Mouse (Mus musculus) cerebellum, postnatal 14 days (tissue): ENCODE results near the gene Sema4a.

Experiments
- DNase-seq, 2 experiments: peaks; one replicate each; pipeline ENCODE4 v3.0.0; 2021; ENCODE audit warnings: mixed read lengths in 2 of 2

The Sema4a gene

DNA sequence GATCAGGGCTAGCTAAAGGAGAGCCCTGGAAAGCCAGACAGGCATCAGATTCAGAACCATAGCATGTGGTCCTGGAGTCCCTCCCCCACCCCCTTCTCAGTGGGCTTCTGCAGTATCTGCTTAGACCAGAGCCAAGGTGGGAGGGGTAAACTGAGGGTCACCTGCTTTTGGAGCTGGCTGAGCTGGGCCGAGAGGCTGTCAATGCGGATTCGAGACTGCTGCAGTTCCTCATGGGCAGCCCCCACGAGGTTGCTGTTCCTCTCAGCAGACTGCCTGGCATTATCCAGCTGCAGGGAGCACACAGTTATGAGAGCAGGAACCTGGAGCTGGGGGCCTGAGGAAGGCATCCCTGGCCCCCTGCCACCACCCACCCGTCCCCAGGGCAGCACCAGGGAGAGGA lies 25.1 kb upstream of the Sema4a start:
- no peak for DNase-seq

DNA sequence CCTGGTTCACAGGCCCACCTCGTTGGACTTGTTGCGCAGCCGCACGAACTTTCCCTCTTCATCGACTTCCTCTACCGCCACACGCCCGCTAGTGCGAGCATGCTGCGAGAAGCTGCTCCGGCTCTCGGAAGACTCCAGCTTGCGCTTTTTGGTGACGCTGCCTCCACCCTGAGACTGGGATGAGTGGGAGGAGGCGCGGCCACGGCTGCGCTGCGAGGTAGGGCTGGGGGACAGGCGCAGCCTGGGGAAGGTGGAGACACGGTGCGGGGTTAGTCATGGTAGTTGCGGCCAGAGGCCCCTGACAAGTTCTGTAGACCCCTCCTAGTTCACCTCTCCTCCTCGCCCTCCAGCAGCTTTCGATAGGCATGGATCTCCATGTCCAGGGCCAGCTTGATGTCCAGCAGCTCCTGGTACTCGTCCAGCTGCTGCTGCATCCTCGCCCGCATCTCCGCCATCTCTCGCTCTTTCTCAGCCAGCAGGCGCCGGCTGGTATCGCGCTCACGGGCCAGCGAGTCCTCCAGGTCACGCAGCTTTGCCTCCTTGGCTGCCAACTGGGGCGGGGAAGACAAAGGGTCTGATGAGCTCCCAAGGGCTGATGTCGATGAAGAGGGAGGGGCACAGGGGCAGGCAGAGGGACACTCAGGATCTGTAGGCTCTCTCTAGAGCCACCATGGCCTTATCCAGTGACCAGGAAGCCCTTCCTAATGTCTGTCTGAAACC lies 23.8 kb upstream of the Sema4a start:
- DNase-seq = peak; percentile 58 to 72

DNA sequence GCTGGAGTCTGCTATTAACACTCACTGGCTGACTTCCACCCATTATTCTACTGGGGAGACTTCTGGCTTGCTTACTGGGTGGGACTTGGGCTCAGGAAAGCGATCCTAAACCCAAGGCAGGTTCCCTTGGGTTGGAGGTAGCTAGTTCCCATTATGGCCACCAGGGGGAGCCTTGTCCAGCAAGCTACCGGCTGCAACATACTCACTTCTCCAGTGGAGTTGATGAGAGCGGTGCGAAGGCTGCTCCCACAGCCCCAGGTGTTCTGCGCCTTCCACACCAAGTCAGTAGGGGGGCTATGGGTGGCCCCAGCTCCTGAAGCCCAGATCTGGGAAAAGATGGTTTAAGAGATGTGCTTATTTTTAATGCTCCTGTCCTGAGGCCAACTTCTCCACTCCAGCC lies 22.6 kb upstream of the Sema4a start:
- DNase-seq = peak; percentile 89 to 93

DNA sequence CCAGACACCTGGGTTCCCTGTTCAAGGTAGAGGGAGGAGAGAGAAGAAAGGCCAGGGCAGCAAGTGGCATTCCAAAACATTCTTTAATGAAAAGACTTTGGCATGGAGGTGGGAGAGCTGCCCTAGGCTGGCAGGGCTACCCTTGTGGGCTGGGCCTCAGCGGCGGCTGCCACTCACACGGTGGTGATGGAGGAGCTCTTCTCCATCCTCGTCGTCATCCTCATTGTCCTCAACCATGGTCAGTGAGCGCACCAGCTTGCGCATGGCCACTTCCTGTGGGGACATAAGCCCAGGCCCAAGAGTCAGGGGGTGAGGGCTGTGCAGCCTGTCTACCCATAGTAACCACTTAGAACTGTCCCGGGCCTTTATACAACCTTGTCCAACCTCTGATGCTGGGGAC lies 22.2 kb upstream of the Sema4a start:
- no peak for DNase-seq

DNA sequence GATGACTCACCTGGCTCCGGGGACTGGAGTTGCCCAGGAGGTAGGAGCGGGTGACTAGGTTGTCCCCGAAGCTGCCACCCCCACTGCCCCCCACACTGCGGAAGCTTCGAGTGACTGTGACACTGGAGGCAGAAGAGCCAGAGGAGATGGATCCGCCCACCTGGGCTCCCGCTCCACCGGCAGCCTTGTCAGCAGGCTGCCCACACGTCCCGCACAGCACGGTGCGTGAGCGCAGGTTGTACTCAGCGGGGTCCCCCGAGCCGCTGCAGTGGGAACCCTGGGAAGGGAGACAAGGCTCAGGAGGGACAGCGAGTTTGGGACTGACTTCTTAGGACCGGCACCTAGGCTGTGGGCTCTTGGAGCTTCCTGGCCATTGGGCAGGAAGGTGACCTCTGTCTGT lies 21.4 kb upstream of the Sema4a start:
- DNase-seq = no peak

DNA sequence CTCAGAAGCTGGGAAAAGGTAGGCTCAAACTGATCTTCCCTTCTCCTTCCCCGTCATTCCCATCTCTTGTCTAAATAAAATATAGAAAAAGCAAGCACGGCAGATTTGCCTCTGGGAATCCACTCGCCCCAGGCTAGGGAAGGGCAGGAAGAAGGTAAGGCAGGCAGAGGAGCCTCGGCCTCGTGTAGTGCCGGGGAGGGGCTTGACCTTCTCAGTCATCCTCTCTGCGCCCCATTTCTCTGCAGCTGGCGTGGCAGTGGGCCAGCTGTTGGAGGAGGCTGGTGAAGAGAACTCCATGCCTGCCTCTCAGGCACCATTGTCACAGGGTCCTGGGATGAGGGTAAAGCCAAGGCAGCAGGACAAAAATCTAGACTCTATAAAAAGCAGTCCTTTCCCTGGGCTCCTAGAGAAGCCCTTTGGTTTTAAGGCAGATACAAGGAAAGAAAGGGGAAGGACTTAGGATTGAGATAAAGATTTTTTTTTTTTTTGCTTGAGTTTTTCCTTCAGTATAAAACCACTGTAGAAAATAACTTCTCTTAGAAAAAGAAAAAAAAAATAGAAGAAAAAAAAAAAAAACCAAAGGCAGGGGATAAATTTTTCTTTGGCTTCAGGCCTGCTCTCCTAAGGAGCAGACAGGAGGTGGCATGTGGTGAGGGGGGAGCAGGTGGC lies 20.5 kb upstream of the Sema4a start:
- DNase-seq = no peak

DNA sequence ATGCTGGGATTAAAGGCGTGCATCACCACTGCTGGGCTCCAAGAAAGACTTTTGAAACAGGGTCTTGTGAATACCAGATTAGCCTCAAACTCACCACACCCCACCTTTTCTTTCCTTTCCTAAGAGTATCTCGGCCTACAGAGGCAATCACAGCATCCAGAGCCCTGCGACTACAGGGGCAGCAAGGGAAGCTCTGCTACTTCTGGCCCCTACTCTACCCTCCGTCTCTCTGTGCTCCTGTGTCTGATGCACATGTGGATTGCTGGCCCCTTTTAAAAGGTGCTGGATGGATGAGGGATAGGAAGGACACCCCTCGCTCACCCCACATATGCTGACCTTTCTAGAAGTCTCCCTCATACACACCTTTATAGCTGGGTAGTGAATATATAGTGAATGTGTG lies 19.7 kb upstream of the Sema4a start:
- no peak for DNase-seq

DNA sequence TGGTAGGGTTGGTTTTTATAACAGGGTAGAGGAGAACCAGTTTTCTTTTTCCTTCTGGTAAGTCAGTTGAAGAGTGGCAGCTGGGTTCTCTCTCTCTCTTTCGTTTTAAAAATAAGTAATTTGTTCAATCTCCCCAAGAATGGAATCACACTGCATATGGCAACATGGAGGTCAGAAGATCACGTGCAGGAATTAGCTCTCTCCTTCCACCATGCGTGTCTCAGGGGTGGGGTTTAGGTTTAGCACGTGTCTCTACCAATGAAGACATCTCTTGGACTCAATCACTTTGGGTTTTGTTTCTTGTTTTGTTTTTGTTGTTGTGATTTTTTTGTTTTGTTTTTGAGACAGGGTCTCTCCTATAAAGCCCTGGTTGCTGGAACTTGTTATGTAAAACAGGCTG lies 18.8 kb upstream of the Sema4a start:
- no peak for DNase-seq

DNA sequence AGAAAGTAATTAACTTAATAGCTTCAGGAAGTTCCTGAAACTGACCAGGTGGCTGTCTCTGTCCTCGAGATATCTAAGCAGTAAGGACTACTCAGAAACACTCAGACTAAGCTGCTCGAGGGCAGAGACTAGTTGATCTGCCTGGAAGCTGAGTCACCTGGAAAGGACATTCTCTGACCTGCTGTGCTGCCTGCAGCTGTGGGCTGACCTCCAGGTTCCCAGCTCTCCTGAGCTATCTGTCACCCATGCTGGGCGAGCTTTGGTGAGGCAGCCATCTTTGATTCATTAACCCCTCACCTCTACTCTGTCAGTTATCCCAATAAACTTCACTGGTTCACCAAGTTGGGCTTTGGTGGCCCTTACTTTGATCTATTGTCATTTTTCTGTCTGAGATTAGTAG lies 18.2 kb upstream of the Sema4a start:
- DNase-seq = no peak

DNA sequence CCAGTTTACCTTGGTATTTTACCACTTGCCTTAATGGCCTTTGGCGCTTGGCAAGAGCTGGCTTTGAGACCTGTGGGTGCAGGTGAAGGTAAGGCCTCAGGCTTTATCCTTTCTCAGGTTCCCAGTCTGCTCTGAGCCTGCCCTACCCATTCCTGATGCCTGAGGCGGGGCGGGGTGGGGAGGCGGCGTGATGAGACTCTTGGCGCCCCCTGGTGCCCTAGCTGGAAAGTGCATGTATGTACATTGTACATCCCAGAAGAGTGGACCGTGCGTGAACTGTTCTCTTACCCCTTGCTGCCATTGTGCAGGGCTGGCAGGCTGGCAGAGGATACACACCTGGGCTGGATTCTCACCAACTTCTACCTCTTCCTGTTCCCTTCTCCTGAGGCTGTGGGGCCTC lies 16.8 kb upstream of the Sema4a start:
- peak; percentile 90 to 95 for DNase-seq

DNA sequence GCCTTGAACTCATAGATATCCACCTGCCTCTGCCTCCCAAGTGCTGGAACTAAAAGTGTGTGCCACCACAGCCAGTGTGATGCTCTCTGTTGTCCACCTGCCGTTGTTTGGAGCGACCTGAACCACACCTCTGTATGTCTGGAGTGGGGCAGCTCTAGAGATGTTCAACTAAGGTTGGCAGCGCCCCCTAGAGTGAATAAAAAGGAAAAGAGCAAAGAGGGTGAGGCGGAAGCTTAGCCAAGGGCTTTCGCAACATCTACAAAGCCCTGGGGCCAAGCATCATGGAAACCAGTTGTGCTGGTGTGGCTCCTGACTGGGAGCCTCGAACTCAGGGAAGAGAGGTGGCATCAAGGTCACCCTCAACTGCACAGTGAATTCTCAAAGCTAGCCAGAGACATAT lies 15.4 kb upstream of the Sema4a start:
- DNase-seq = no peak

DNA sequence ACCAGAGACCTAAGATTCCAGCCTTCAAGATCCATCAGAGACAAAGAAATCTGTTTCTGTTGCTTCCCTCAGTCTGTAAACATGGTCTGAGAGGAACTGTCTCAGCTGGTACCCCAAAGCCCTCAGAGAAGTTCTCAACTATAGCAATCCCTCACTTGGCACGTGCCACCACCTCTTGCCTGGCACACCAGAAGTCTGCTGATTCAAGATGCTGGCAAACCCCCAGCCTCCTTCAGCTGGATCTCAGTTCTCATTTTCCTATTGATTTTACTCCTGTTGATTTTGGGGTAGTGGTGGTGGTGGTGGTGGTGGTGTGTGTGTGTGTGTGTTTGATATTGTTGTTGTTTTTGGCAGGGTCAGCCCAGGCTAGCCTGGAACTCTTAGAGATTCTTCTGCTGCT lies 12.6 kb upstream of the Sema4a start:
- no peak for DNase-seq

DNA sequence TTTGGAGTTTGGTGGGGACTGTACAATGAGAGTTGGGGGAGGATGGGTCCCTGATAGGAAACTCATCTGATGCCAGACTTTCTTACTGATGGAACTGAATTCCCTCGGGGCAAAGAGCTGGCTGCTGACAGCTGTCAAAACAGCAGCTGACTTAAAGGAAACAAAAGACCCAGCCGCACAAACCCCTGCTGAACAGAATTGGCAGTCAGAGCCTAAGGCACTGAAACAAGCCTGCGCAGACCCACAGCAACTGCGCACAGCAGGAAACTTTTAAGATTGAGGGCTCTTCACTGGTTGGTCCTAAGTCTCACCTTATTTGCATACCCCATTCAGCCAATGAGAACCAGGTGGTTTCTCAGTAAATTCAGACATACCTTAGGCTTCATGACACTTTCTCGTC lies 12.0 kb upstream of the Sema4a start:
- no peak for DNase-seq

DNA sequence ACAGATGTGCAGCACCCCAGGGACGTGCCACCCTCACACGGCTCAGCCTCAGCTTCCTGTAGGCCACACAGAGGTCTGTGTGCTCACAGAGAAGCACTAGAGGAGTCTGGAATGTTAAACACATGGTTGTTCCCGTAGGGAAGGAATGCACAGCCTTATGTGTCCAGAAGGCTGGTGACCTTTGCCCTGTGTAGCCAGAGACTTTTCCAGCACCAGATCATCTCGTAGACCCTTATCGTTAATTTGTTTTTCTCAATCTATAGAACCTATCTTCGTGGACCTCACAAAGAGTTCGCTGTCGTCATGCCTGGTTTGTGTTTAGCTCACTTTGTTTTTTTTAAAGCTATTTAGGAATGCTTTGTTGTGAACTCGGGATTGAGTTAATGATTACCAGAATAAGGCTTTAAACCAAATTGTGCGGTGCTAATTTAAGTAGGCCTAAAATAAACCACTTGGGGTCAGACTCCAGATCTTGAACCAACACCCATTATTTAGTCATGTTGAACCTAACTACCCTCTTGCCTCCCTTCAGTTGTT lies 10.0 kb upstream of the Sema4a start:
- no peak for DNase-seq

DNA sequence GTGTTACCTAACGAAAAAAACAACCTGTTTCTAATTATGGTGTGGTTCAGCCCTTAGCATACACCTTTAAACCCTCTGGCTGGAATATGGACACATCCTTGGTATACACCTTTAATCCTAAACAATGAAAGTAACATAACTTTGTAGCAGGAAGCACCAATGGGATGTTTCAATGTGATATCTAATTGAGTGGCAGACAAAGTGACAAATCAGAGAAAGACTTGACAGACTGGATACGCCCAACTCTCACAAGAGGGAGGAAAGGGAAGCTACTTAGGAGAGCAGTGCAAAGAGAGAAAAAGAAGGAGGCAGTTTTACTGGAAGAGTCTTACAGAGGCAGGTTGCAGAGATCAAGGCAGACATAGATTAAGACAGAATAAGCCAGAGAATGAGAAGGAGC lies 8.5 kb upstream of the Sema4a start:
- no peak for DNase-seq

DNA sequence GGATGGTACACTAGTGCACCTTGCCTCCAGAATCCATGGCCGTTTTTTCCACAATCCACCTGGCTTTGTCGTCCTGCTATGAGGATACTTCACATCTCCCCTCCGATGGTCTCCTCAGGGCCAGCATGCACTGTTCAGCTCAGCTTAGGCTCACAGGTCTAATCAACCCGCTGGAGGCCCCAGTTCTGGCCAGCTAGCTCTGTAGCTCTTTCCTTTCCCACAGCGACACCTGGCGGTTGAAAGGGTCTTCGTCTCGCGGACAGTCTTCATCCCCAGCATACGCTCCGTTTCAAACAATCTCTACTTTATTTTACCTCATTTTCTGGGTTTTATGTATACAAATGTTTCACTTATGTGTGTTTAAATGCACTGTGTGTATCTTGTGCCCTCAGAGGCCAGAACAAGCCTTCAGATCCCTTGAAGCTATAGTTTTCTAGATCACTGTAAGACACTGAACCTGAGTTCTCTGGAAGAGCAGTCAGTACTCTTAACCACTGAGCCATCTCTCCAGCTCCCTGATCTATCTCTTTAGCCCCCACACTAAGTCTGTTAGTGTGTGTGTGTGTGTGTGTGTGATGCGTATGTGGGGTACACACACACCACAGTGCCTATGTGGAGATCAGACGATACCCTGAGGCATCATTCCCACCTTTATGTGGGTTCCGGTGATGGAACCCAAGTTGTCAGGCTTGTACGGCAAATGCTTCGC lies 6.3 kb upstream of the Sema4a start:
- peak; percentile 95 to 98 for DNase-seq

DNA sequence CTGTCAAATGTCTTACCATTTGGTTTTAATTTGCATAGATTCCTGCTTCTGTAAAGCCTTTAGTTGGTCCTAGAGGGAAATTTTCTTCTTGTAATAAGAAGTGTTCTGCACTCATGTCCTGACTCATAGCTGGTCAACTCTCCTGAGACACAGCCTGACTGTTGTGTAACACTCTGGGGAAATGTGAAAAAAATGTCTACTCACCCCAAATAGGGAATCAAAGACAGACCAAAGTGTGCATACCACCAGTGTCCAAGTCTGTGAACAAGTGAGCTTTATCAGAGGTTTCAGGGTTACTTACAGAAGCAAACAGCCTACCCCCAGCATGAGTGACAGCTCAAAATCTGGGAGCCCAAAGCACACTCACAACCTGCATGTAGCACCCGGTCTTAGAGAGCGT lies 4.1 kb upstream of the Sema4a start:
- DNase-seq = no peak

DNA sequence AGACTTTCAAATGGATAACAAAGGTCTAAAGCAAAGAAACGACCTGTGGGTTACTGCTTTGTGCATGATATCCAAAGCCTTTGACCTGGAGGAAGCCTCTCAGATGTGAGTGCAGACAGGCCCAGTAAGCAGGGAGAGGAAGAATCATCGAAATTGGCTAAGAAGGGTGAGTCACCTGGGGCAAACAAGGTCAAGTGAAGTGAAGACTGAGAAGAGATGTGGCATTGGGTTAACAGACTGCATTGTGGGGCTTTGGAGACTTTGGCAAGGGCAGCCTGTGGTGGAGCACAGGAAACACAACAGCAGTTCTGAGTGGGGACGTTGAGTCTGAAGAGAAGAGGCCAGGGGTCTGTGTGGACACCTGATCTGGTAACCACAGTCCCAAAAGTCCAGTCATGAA lies 3.4 kb upstream of the Sema4a start:
- DNase-seq = no peak

DNA sequence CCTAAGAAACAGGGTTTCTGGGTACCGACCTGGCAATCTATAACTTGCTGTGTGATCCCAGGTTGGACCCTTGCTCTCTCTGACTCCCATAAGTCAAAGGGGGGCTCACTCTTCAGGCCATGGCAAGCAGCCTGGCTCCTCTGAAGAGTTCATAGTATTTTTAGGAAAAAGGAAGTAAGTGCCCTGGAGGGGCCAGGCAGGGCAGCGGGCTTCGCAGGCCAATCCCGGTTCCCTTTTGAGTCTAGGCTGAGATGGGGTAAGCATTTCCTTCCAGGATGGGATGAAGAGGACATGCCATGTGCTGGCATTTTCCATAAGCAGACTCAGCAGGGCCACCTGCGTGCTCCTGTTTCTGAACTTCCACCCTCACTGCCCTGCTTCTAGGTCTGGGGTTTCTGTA lies 953 bp downstream of the Sema4a start:
- DNase-seq = no peak

DNA sequence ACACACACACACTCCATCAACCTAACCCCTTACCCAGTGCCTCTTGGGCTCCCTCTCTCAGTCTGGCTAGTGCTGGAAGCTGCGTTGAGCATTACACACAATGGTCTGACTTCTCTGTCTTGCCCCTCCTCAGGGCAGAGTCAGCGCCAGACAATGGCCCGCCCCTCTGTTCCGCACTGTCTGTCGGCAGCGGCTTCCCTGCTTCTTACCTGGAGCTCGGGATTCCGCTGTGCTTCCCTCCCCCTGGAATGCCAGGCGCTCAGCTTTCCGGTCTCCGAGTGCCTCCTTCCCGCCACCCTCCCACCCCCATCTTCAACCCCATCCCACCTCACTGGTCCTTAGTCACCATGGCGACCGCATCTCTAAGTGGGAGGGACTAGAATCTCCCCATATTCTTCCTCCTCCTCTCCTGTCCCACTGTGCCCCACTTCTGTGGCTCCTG lies 2.2 kb downstream of the Sema4a start:
- DNase-seq = no peak

DNA sequence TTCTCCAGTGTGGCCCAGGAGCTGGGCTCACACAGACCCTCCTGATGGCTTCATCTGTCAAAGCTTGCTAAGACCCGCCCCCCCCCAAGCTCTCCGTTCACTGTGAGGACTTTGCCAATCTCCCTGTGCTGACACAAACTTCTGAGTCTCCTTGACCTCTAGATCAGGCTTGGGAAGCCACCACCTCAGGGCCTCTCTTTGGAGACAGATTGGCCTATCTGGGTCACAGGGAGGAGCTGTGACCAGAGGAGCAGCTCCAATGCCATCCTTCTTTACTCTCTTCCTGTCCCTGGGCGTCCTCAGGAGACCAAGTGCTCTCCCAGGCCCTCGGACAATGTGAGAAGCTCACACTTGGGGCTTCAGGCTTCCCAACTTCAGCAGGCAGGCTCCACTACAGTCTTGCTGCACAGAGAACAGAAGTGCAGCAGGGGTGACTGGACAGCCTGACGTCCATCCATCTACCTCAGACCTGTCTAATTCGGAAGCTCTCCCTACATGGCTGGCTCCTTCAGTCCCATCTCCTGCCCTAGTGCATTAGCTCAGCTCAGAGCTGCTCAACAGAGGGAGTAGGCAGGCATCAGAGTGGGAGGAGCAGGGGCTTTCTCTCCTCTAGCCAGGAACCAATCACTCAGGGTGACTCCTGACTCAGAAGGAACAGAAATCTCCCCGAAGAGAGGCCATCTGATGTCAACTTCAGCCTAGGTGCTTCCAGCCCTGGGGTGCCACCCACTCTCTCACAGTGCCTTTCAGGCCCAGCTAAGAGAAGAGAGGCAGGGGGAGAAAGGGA lies 4.0 kb downstream of the Sema4a start:
- DNase-seq = no peak

DNA sequence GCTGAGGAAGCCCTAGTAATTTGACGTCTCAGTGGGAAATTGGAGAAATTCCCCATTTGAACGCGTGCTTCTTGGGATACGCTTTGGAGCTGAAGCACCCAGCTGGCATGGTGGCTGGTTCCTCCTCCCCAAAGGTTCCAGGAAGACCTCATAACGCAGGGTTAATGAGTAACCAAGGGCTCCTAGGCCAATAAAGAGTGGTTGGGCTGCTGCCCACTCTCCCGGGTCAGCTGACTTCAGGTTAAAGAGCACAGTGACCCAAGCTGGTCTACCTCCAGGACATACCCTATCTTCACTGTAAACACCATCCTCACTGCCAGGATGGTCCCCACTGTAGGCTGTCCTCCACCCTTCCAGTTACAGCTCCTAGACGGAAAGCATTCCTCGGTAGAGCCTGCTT lies 4.7 kb downstream of the Sema4a start:
- no peak for DNase-seq
